Mouse (Mus musculus) intestine, embryonic 16.5 days (tissue): ENCODE measurements around the gene Dnajc6. TPM values are rescaled to one million over a fixed set of nuclear protein-coding genes. Genes with fewer than 3 reads are reported as not detected.

ENCODE experiments used
- ATAC-seq: fragments of 200-750 bp; cut with Nextera tagmentation; 2 replicates; pipeline ENCODE4 v1.8.0; 2017; ENCODE audit warnings: moderate TSS enrichment, moderate library complexity
- H3K27ac ChIP-seq: fragments of 300-500 bp; sonication (generic); 2 replicates; pipeline ENCODE4 v1.5.1; 2014; ENCODE audit warnings: mild to moderate bottlenecking, low read length
- H3K27me3 ChIP-seq: fragments of 300-500 bp; sonication (generic); replicated peaks from 2 replicates; pipeline ENCODE4 v1.6.1; 2014; ENCODE audit warnings: low read length, control low read depth, mixed read lengths; ENCODE audit not compliant: control insufficient read depth, insufficient read depth
- H3K36me3 ChIP-seq: fragments of 300-500 bp; sonication (generic); 2 replicates; pipeline ENCODE4 v1.6.1; 2014; ENCODE audit warnings: low read length, control low read depth; ENCODE audit not compliant: control insufficient read depth, insufficient read depth
- H3K4me1 ChIP-seq: fragments of 300-500 bp; sonication (generic); 2 replicates; pipeline ENCODE4 v1.6.1; 2014; ENCODE audit warnings: low read length, control low read depth, mixed read lengths; ENCODE audit not compliant: control insufficient read depth, insufficient read depth
- H3K4me2 ChIP-seq: fragments of 300-500 bp; sonication (generic); 2 replicates; pipeline ENCODE4 v1.6.1; 2014; ENCODE audit warnings: low read depth, low read length, control low read depth
- H3K4me3 ChIP-seq: fragments of 300-500 bp; sonication (generic); 2 replicates; pipeline ENCODE4 v1.5.1; 2014; ENCODE audit warnings: mild to moderate bottlenecking, low read length
- H3K9ac ChIP-seq: fragments of 300-500 bp; sonication (generic); 2 replicates; pipeline ENCODE4 v1.6.1; 2014; ENCODE audit warnings: low read depth, low read length
- H3K9me3 ChIP-seq: fragments of 300-500 bp; sonication (generic); 2 replicates; pipeline ENCODE4 v1.6.1; 2016; ENCODE audit warnings: low read length, control low read depth; ENCODE audit not compliant: control insufficient read depth
- WGBS: fragments of 180-500 bp; shearing (Covaris S2); extraction: QIAGEN DNeasy Blood & Tissue Kit; methylation state at CpG from one replicate; pipeline ENCODE4 v1.1.7; 2014; 5-methylcytosine and 5-hydroxymethylcytosine counted together
- polyA plus RNA-seq: library from polyadenylated mRNA; unstranded; fragments of >200 nt; fragmentation: Nextera tagmentation; extraction: Ambion mirVana; gene quantifications from 2 replicates; pipeline ENCODE4 v1.2.1, GENCODE M21; 2015

Gene Dnajc6
- polyA plus RNA-seq, 1 experiment from 2014 or later, result 1.1 TPM

GRCm38 (mm10) chr4:101578720-101579119, 82.3 kb downstream of the Dnajc6 start:
- H3K4me1 ChIP-seq, result no peaks in the 10 kb centered on the region
- no peaks in the 10 kb centered on the region for H3K27me3 ChIP-seq
- no peak overlapping the region for H3K4me3 ChIP-seq
- no peak overlapping the region for H3K9ac ChIP-seq
- no peaks in the 10 kb centered on the region for H3K9me3 ChIP-seq
- H3K27ac ChIP-seq, result no peak overlapping the region
- WGBS, result 83% methylated on average over 7 of the region's 7 CpGs
- H3K36me3 ChIP-seq, result no peaks in the 10 kb centered on the region
- no peak overlapping the region for H3K4me2 ChIP-seq
- no peak for ATAC-seq

- ATAC-seq, result no peak
- Histone ChIP-seq H3K9ac (no peak overlapping the region), H3K27me3 (no peaks in the 10 kb centered on the region), H3K4me2 (no peak overlapping the region), H3K9me3 (no peaks in the 10 kb centered on the region), H3K27ac (no peak overlapping the region), H3K36me3 (no peaks in the 10 kb centered on the region), H3K4me1 (no peaks in the 10 kb centered on the region), H3K4me3 (no peak overlapping the region)
- WGBS, result 51% methylated on average over 5 of the region's 5 CpGs
These were observed 83.1 kb downstream of the Dnajc6 start for GRCm38 (mm10) chr4:101579517-101579916.

- Histone ChIP-seq H3K4me1 (no peaks in the 10 kb centered on the region), H3K9ac (no peak overlapping the region), H3K27ac (no peak overlapping the region), H3K9me3 (no peaks in the 10 kb centered on the region), H3K4me2 (no peak overlapping the region), H3K4me3 (no peak overlapping the region), H3K36me3 (no peaks in the 10 kb centered on the region), H3K27me3 (no peaks in the 10 kb centered on the region)
- no peak for ATAC-seq
- WGBS, result 77% methylated on average over 4 of the region's 4 CpGs
These were observed 84.7 kb downstream of the Dnajc6 start for GRCm38 (mm10) chr4:101581156-101581555.

GRCm38 (mm10) chr4:101582882-101583281, 86.4 kb downstream of the Dnajc6 start:
- no peaks in the 10 kb centered on the region for H3K4me1 ChIP-seq
- no peak overlapping the region for H3K9ac ChIP-seq
- no peak overlapping the region for H3K27ac ChIP-seq
- 53% methylated on average over 2 of the region's 2 CpGs for WGBS
- ATAC-seq, result no peak
- H3K9me3 ChIP-seq, result no peaks in the 10 kb centered on the region
- H3K4me2 ChIP-seq, result no peak overlapping the region
- no peaks in the 10 kb centered on the region for H3K27me3 ChIP-seq
- no peaks in the 10 kb centered on the region for H3K36me3 ChIP-seq
- no peak overlapping the region for H3K4me3 ChIP-seq

GRCm38 (mm10) chr4:101584524-101585454, 88.3 kb downstream of the Dnajc6 start:
- no peaks in the 10 kb centered on the region for H3K9me3 ChIP-seq
- no peaks in the 10 kb centered on the region for H3K27me3 ChIP-seq
- no peak overlapping the region for H3K4me3 ChIP-seq
- no peak overlapping the region for H3K9ac ChIP-seq
- H3K4me1 ChIP-seq, result no peaks in the 10 kb centered on the region
- 61% methylated on average over 19 of the region's 19 CpGs for WGBS
- ATAC-seq, result no peak
- H3K36me3 ChIP-seq, result no peaks in the 10 kb centered on the region
- no peak overlapping the region for H3K27ac ChIP-seq
- no peak overlapping the region for H3K4me2 ChIP-seq

- Histone ChIP-seq H3K9ac (no peak overlapping the region), H3K27me3 (no peaks in the 10 kb centered on the region), H3K36me3 (no peaks in the 10 kb centered on the region), H3K9me3 (no peaks in the 10 kb centered on the region), H3K4me2 (no peak overlapping the region), H3K4me3 (no peak overlapping the region), H3K27ac (no peak overlapping the region), H3K4me1 (no peaks in the 10 kb centered on the region)
- 46% methylated on average over 8 of the region's 8 CpGs for WGBS
- no peak for ATAC-seq
These were observed 89.2 kb downstream of the Dnajc6 start for GRCm38 (mm10) chr4:101585455-101586184.

- H3K27ac ChIP-seq, result no peak overlapping the region
- no peak overlapping the region for H3K4me2 ChIP-seq
- H3K36me3 ChIP-seq, result no peaks in the 10 kb centered on the region
- no peak for ATAC-seq
- H3K9me3 ChIP-seq, result 0 out of 2 replicates have a peak, but pooled peaks cover 3% of the 10 kb centered on the region
- H3K4me1 ChIP-seq, result no peaks in the 10 kb centered on the region
- H3K4me3 ChIP-seq, result no peak overlapping the region
- H3K9ac ChIP-seq, result no peak overlapping the region
- 71% methylated on average over 8 of the region's 8 CpGs for WGBS
- no peaks in the 10 kb centered on the region for H3K27me3 ChIP-seq
These were observed 92.5 kb downstream of the Dnajc6 start for GRCm38 (mm10) chr4:101588932-101589331.

GRCm38 (mm10) chr4:101589771-101590170, 93.3 kb downstream of the Dnajc6 start:
- ATAC-seq, result no peak
- Histone ChIP-seq H3K9ac (no peak overlapping the region), H3K4me1 (no peaks in the 10 kb centered on the region), H3K27ac (no peak overlapping the region), H3K4me3 (no peak overlapping the region), H3K27me3 (no peaks in the 10 kb centered on the region), H3K9me3 (0 out of 2 replicates have a peak, but pooled peaks cover 3% of the 10 kb centered on the region), H3K4me2 (no peak overlapping the region), H3K36me3 (no peaks in the 10 kb centered on the region)
- WGBS, result 94% methylated on average over 3 of the region's 3 CpGs

GRCm38 (mm10) chr4:101591400-101591799, 95.0 kb downstream of the Dnajc6 start:
- H3K9me3 ChIP-seq, result 0 out of 2 replicates have a peak, but pooled peaks cover 3% of the 10 kb centered on the region
- ATAC-seq, result no peak
- WGBS, result 81% methylated on average over 1 of the region's 1 CpGs
- H3K4me3 ChIP-seq, result no peak overlapping the region
- H3K4me1 ChIP-seq, result no peaks in the 10 kb centered on the region
- H3K36me3 ChIP-seq, result no peaks in the 10 kb centered on the region
- H3K27ac ChIP-seq, result no peak overlapping the region
- no peak overlapping the region for H3K9ac ChIP-seq
- H3K27me3 ChIP-seq, result no peaks in the 10 kb centered on the region
- no peak overlapping the region for H3K4me2 ChIP-seq
